Mouse (Mus musculus) bone marrow, adult 2 months (tissue): Measurements from ENCODE around the gene She.

Experiments
- CTCF ChIP-seq: fragments of 200-500 bp; IDR thresholded peaks from 2 replicates; pipeline ENCODE4 v1.5.1; 2011; ENCODE audit warnings: low read length, control low read depth; ENCODE audit not compliant: control insufficient read depth, insufficient read depth
- POLR2A ChIP-seq: fragments of 200-500 bp; IDR thresholded peaks from 2 replicates; pipeline ENCODE4 v1.6.1; 2011; ENCODE audit warnings: low read depth, mild to moderate bottlenecking, control low read depth, low read length, borderline replicate concordance; ENCODE audit not compliant: control insufficient read depth

GRCm38 (mm10) chr3:89795746-89796145, 35.4 kb upstream of the She start:
- TF ChIP-seq POLR2A = no peak
- no peak for TF ChIP-seq CTCF
